Mouse (Mus musculus): ENCODE measurements around the gene Ephb1. TPM values are rescaled to one million over a fixed set of nuclear protein-coding genes. Genes with fewer than 3 reads are reported as not detected.
A peak's percentile ranks its signal among the peaks of the same experiment; 100 is the strongest.

The Ephb1 gene
- polyA plus RNA-seq, 1 experiment from 2014 or later, result 41.2 TPM

- Histone ChIP-seq H3K4me3 (ENCODE audit: low read length) (no peak overlapping the region), H3K4me1 (ENCODE audit: control insufficient read depth, insufficient read depth, low read depth, low read length) (peaks cover 14% of the 10 kb centered on the region), H3K9ac (ENCODE audit: low read depth, low read length) (no peak overlapping the region), H3K4me2 (ENCODE audit: low read length) (no peak overlapping the region), H3K27ac (ENCODE audit: low read depth, low read length) (no peak overlapping the region), H3K36me3 (ENCODE audit: control insufficient read depth, insufficient read depth, low read length) (no peaks in the 10 kb centered on the region), H3K27me3 (replicated peaks; ENCODE audit: control insufficient read depth, insufficient read depth, low read length) (no peaks in the 10 kb centered on the region), H3K9me3 (ENCODE audit: control insufficient read depth, low read length) (no peaks in the 10 kb centered on the region)
- peak; percentile 21; the same call in 1 of the 2 replicates for ATAC-seq
- WGBS, result 79% methylated on average over 7 of the region's 7 CpGs
Observed at GRCm38 (mm10) chr9:102305432-102306100, 48.9 kb downstream of the Ephb1 start.

- Histone ChIP-seq H3K4me2 (ENCODE audit: low read length) (no peak overlapping the region), H3K9ac (ENCODE audit: low read depth, low read length) (no peak overlapping the region), H3K27me3 (replicated peaks; ENCODE audit: control insufficient read depth, insufficient read depth, low read length) (no peaks in the 10 kb centered on the region), H3K4me1 (ENCODE audit: control insufficient read depth, insufficient read depth, low read depth, low read length) (peaks cover 14% of the 10 kb centered on the region), H3K4me3 (ENCODE audit: low read length) (no peak overlapping the region), H3K36me3 (ENCODE audit: control insufficient read depth, insufficient read depth, low read length) (no peaks in the 10 kb centered on the region), H3K27ac (ENCODE audit: low read depth, low read length) (no peak overlapping the region), H3K9me3 (ENCODE audit: control insufficient read depth, low read length) (no peaks in the 10 kb centered on the region)
- no peak for ATAC-seq
- WGBS, result 39% methylated on average over 3 of the region's 3 CpGs
Observed at GRCm38 (mm10) chr9:102304796-102305195, 49.7 kb downstream of the Ephb1 start.

- Histone ChIP-seq H3K27me3 (replicated peaks; ENCODE audit: control insufficient read depth, insufficient read depth, low read length) (no peaks in the 10 kb centered on the region), H3K36me3 (ENCODE audit: control insufficient read depth, insufficient read depth, low read length) (no peaks in the 10 kb centered on the region), H3K4me2 (ENCODE audit: low read length) (peak overlapping the region; percentile 18; the same call in 1 of the 2 replicates), H3K4me1 (ENCODE audit: control insufficient read depth, insufficient read depth, low read depth, low read length) (peaks cover 14% of the 10 kb centered on the region), H3K9me3 (ENCODE audit: control insufficient read depth, low read length) (no peaks in the 10 kb centered on the region), H3K9ac (ENCODE audit: low read depth, low read length) (no peak overlapping the region), H3K4me3 (ENCODE audit: low read length) (no peak overlapping the region), H3K27ac (ENCODE audit: low read depth, low read length) (no peak overlapping the region)
- peak; percentile 40; the same call in 1 of the 2 replicates for ATAC-seq
- 50% methylated on average over 13 of the region's 13 CpGs for WGBS
Observed at GRCm38 (mm10) chr9:102303882-102304281, 50.6 kb downstream of the Ephb1 start.

GRCm38 (mm10) chr9:102300985-102301384 is 53.5 kb downstream of the Ephb1 start:
- ATAC-seq, result no peak
- H3K27me3 ChIP-seq (replicated peaks; ENCODE audit: control insufficient read depth, insufficient read depth, low read length), result no peaks in the 10 kb centered on the region
- H3K4me3 ChIP-seq (ENCODE audit: low read length), result no peak overlapping the region
- H3K4me2 ChIP-seq (ENCODE audit: low read length), result no peak overlapping the region
- peaks cover 12% of the 10 kb centered on the region for H3K4me1 ChIP-seq (ENCODE audit: control insufficient read depth, insufficient read depth, low read depth, low read length)
- 87% methylated on average over 4 of the region's 4 CpGs for WGBS
- no peak overlapping the region for H3K9ac ChIP-seq (ENCODE audit: low read depth, low read length)
- no peaks in the 10 kb centered on the region for H3K9me3 ChIP-seq (ENCODE audit: control insufficient read depth, low read length)
- no peaks in the 10 kb centered on the region for H3K36me3 ChIP-seq (ENCODE audit: control insufficient read depth, insufficient read depth, low read length)
- no peak overlapping the region for H3K27ac ChIP-seq (ENCODE audit: low read depth, low read length)

GRCm38 (mm10) chr9:102298741-102299140 is 55.8 kb downstream of the Ephb1 start:
- ATAC-seq, result no peak
- H3K36me3 ChIP-seq (ENCODE audit: control insufficient read depth, insufficient read depth, low read length), result no peaks in the 10 kb centered on the region
- H3K4me3 ChIP-seq (ENCODE audit: low read length), result no peak overlapping the region
- H3K27ac ChIP-seq (ENCODE audit: low read depth, low read length), result no peak overlapping the region
- H3K4me1 ChIP-seq (ENCODE audit: control insufficient read depth, insufficient read depth, low read depth, low read length), result peaks cover 6% of the 10 kb centered on the region
- WGBS, result 58% methylated on average over 8 of the region's 8 CpGs
- no peaks in the 10 kb centered on the region for H3K9me3 ChIP-seq (ENCODE audit: control insufficient read depth, low read length)
- no peak overlapping the region for H3K9ac ChIP-seq (ENCODE audit: low read depth, low read length)
- H3K27me3 ChIP-seq (replicated peaks; ENCODE audit: control insufficient read depth, insufficient read depth, low read length), result no peaks in the 10 kb centered on the region
- no peak overlapping the region for H3K4me2 ChIP-seq (ENCODE audit: low read length)

- peak; percentile 41; the same call in 1 of the 2 replicates for ATAC-seq
- 50% methylated on average over 5 of the region's 5 CpGs for WGBS
- no peak overlapping the region for H3K4me3 ChIP-seq (ENCODE audit: low read length)
Observed at GRCm38 (mm10) chr9:102297986-102298385, 56.5 kb downstream of the Ephb1 start.

GRCm38 (mm10) chr9:102297176-102297575 is 57.3 kb downstream of the Ephb1 start:
- no peaks in the 10 kb centered on the region for H3K9me3 ChIP-seq (ENCODE audit: control insufficient read depth, low read length)
- no peak overlapping the region for H3K27ac ChIP-seq (ENCODE audit: low read depth, low read length)
- WGBS, result 68% methylated on average over 3 of the region's 3 CpGs
- no peak overlapping the region for H3K4me2 ChIP-seq (ENCODE audit: low read length)
- ATAC-seq, result no peak; the same call in 1 of the 2 replicates
- H3K36me3 ChIP-seq (ENCODE audit: control insufficient read depth, insufficient read depth, low read length), result no peaks in the 10 kb centered on the region
- no peak overlapping the region for H3K9ac ChIP-seq (ENCODE audit: low read depth, low read length)
- peaks cover 5% of the 10 kb centered on the region; the same call in 1 of the 2 replicates for H3K4me1 ChIP-seq (ENCODE audit: control insufficient read depth, insufficient read depth, low read depth, low read length)
- H3K4me3 ChIP-seq (ENCODE audit: low read length), result no peak overlapping the region
- no peaks in the 10 kb centered on the region for H3K27me3 ChIP-seq (replicated peaks; ENCODE audit: control insufficient read depth, insufficient read depth, low read length)

More at GRCm38 (mm10) chr9:102297986-102298385, 56.5 kb downstream of the Ephb1 start:
- no peaks in the 10 kb centered on the region for H3K36me3 ChIP-seq (ENCODE audit: control insufficient read depth, insufficient read depth, low read length)
- no peaks in the 10 kb centered on the region for H3K27me3 ChIP-seq (replicated peaks; ENCODE audit: control insufficient read depth, insufficient read depth, low read length)
- no peak overlapping the region for H3K4me2 ChIP-seq (ENCODE audit: low read length)
- H3K9ac ChIP-seq (ENCODE audit: low read depth, low read length), result no peak overlapping the region
- peaks cover 5% of the 10 kb centered on the region; the same call in 1 of the 2 replicates for H3K4me1 ChIP-seq (ENCODE audit: control insufficient read depth, insufficient read depth, low read depth, low read length)
- no peak overlapping the region for H3K27ac ChIP-seq (ENCODE audit: low read depth, low read length)
- no peaks in the 10 kb centered on the region for H3K9me3 ChIP-seq (ENCODE audit: control insufficient read depth, low read length)

GRCm38 (mm10) chr9:102293605-102294004 is 60.9 kb downstream of the Ephb1 start:
- Histone ChIP-seq H3K4me2 (ENCODE audit: low read length) (no peak overlapping the region), H3K4me1 (ENCODE audit: control insufficient read depth, insufficient read depth, low read depth, low read length) (peaks cover 5% of the 10 kb centered on the region; the same call in 1 of the 2 replicates), H3K9me3 (ENCODE audit: control insufficient read depth, low read length) (no peaks in the 10 kb centered on the region), H3K36me3 (ENCODE audit: control insufficient read depth, insufficient read depth, low read length) (no peaks in the 10 kb centered on the region), H3K9ac (ENCODE audit: low read depth, low read length) (no peak overlapping the region), H3K27me3 (replicated peaks; ENCODE audit: control insufficient read depth, insufficient read depth, low read length) (no peaks in the 10 kb centered on the region), H3K4me3 (ENCODE audit: low read length) (no peak overlapping the region), H3K27ac (ENCODE audit: low read depth, low read length) (no peak overlapping the region)
- ATAC-seq, result no peak
- 93% methylated on average over 3 of the region's 3 CpGs for WGBS

- H3K27ac ChIP-seq (ENCODE audit: low read depth, low read length), result no peak overlapping the region
- WGBS, result 73% methylated on average over 3 of the region's 3 CpGs
Observed at GRCm38 (mm10) chr9:102291230-102291629, 63.3 kb downstream of the Ephb1 start.

More at GRCm38 (mm10) chr9:102291230-102291629, 63.3 kb downstream of the Ephb1 start:
- ATAC-seq, result no peak
- Histone ChIP-seq H3K9ac (ENCODE audit: low read depth, low read length) (no peak overlapping the region), H3K9me3 (ENCODE audit: control insufficient read depth, low read length) (no peaks in the 10 kb centered on the region), H3K27me3 (replicated peaks; ENCODE audit: control insufficient read depth, insufficient read depth, low read length) (no peaks in the 10 kb centered on the region), H3K4me1 (ENCODE audit: control insufficient read depth, insufficient read depth, low read depth, low read length) (no peaks in the 10 kb centered on the region; the same call in 1 of the 2 replicates), H3K4me3 (ENCODE audit: low read length) (no peak overlapping the region), H3K4me2 (ENCODE audit: low read length) (no peak overlapping the region), H3K36me3 (ENCODE audit: control insufficient read depth, insufficient read depth, low read length) (no peaks in the 10 kb centered on the region)
